Mouse (Mus musculus) urinary bladder, postnatal 25 days (tissue): ENCODE measurements at regions not wholly inside any gene's neighbourhood (a gene's known extent, or its start where the extent isn't known, plus 50 kb on each side); places are given as distances from the start of the nearest gene placed in this dataset.

Source experiments
- DNase-seq: peaks from one replicate; pipeline ENCODE4 v3.0.0; 2022; ENCODE audit warnings: low spot score

DNA sequence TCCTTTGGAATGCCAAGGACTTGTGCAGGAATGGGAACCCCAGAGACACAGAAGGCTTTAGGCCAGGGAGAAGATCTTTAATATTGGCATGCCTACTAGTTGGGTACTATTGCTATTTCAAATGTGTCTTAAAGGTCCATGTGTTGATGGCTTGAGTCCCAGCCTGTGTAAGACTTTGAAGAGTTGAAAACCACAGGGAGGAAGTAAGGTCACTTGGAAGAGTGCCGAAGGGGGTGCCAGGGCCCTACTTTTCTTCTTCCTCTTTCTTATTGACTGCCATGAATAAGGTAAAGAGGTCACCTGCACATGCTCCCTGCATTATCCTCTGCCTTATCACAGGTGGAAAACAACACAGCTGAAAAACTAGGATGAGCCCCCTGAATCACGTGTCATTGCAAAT is 56.1 kb upstream of the Nrp1 start:
- no peak for DNase-seq
